Comparison of ENCODE assay signal across 17 mouse cellular contexts in genomic region chr16:56593581-56593980, GRCm38 (mm10).
"Had no signal": no experiment of that assay in that cellular context is flagged by ENCODE, and none has a peak within 500 bp of the region (broad histone marks: within the 10 kb centered on the region; RNA-seq: fewer than 3 reads in every experiment).

No protein-coding gene starts in this region.

- DNase-seq: kidney, adult 8-10 months; kidney, postnatal 14 days; kidney, postnatal 4 days; left cerebral cortex, postnatal 4 days; lung, postnatal 14 days; lung, postnatal 4 days; midbrain, embryonic 14.5 days; thymus, adult 2 months; thymus, postnatal 14 days; thymus, postnatal 4 days had no signal

- H3K9me3 ChIP-seq: kidney, embryonic 15.5 days; limb, embryonic 13.5 days; lung, embryonic 15.5 days had no signal

- H3K36me3 ChIP-seq: kidney, embryonic 15.5 days; limb, embryonic 13.5 days; lung, embryonic 15.5 days had no signal

- H3K4me1 ChIP-seq: kidney, embryonic 15.5 days; limb, embryonic 13.5 days; lung, embryonic 15.5 days had no signal

- H3K9ac ChIP-seq: kidney, embryonic 15.5 days; limb, embryonic 13.5 days; liver, embryonic 14.5 days; lung, embryonic 15.5 days had no signal

- H3K4me2 ChIP-seq: kidney, embryonic 15.5 days; limb, embryonic 13.5 days; liver, embryonic 11.5 days; lung, embryonic 15.5 days; midbrain, embryonic 11.5 days had no signal

- H3K27ac ChIP-seq: kidney, embryonic 15.5 days; limb, embryonic 13.5 days; liver, embryonic 14.5 days; lung, embryonic 15.5 days; stomach, postnatal 0 days had no signal

- H3K4me3 ChIP-seq: kidney, embryonic 15.5 days; limb, embryonic 13.5 days; lung, embryonic 15.5 days had no signal

- H3K27me3 ChIP-seq: kidney, embryonic 15.5 days; limb, embryonic 13.5 days; lung, embryonic 15.5 days had no signal
